Mouse (Mus musculus): ENCODE results near the gene Lbx1. TPM values are rescaled to one million over a fixed set of nuclear protein-coding genes. Genes with fewer than 3 reads are reported as not detected.

The Lbx1 gene
- polyA plus RNA-seq (2015; fragmentation: Nextera tagmentation; extraction: Ambion mirVana): not detected in 2 replicates

DNA sequence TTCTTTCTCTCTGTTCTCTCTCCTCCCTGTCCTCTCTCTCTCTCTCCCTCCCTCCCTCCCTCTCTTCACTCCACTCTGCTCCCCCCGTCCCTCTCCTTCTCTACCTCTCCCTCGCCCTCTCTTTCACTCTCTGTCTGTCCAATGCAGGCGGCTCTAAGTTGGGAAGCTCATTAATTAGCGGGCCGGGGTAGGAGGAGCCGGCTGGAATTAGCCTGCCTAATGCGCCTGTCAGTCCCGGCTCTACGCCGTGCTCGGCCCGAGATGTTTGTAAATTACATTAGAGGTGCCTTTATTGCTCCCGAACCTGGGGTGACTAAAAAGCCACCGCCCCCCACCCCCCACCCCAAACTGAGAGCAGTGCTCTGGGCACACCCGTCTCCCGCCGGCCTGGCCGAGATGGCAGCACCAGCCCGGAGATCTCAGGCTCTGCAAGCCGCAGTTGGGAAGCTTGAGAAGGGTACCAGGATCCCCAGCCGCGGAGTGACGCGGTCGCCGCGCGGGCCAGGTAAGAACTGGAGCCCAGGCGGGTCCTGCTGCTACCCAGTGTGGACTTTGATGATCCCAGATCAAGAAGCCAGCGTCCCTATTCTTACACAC lies at the start of gene Lbx1:
TSS of gene Lbx1 (minus strand) at position 47 of the 597 bp plus-strand sequence.
- ATAC-seq (ENCODE audit: low read depth): no peak
- Histone ChIP-seq H3K9ac (ENCODE audit: low read depth, low read length) (no peak within 1 kb of the TSS), H3K4me2 (ENCODE audit: low read depth, low read length) (peak within 1 kb of the TSS; percentile 27; the same call in 1 of the 2 replicates), H3K9me3 (replicated peaks; ENCODE audit: control insufficient read depth, low read length) (no peaks in the 10 kb centered on the region), H3K4me1 (ENCODE audit: control insufficient read depth, low read depth, low read length) (peaks cover 4% of the 10 kb centered on the region), H3K4me3 (ENCODE audit: low read depth, low read length) (peak within 1 kb of the TSS; percentile 17; the same call in 1 of the 2 replicates), H3K27me3 (ENCODE audit: control insufficient read depth, insufficient read depth, low read depth, low read length) (peaks cover 99% of the 10 kb centered on the region), H3K27ac (ENCODE audit: low read length) (no peak within 1 kb of the TSS), H3K36me3 (ENCODE audit: control insufficient read depth, insufficient read depth) (no peaks in the 10 kb centered on the region)
- WGBS (ENCODE audit: insufficient replicate concordance): under 1% methylated on average over 30 of the region's 30 CpGs

DNA sequence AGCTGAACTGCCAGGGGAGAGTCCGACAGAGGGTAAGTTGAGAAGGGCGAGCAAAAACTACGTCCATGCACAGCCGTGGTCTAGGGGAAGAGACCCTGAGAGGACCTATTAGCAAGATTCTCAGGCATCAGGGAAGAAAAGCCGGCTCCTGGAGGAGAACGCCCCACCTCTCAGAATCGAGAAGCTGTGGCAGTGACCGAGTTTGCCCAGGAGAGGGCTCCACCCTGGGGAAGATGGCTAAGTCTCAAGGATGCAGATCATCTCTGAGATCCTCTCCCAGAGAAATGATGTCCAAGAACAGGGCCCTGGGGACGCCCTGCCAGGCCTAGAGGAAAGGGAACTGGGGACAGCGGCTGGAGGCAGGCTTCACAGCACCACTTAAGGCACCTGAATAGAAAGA lies 47.7 kb upstream of the Lbx1 start:
- peaks cover 7% of the 10 kb centered on the region for H3K27me3 ChIP-seq (ENCODE audit: control insufficient read depth, insufficient read depth, low read depth, low read length)
- no peaks in the 10 kb centered on the region for H3K4me1 ChIP-seq (ENCODE audit: control insufficient read depth, low read depth, low read length)
- H3K27ac ChIP-seq (ENCODE audit: low read length): no peak overlapping the region
- WGBS (ENCODE audit: insufficient replicate concordance): 7% methylated on average over 10 of the region's 10 CpGs
- ATAC-seq (ENCODE audit: low read depth): no peak
- no peaks in the 10 kb centered on the region for H3K9me3 ChIP-seq (replicated peaks; ENCODE audit: control insufficient read depth, low read length)
- no peak overlapping the region for H3K4me3 ChIP-seq (ENCODE audit: low read depth, low read length)
- no peak overlapping the region for H3K4me2 ChIP-seq (ENCODE audit: low read depth, low read length)
- H3K9ac ChIP-seq (ENCODE audit: low read depth, low read length): no peak overlapping the region
- no peaks in the 10 kb centered on the region for H3K36me3 ChIP-seq (ENCODE audit: control insufficient read depth, insufficient read depth)

DNA sequence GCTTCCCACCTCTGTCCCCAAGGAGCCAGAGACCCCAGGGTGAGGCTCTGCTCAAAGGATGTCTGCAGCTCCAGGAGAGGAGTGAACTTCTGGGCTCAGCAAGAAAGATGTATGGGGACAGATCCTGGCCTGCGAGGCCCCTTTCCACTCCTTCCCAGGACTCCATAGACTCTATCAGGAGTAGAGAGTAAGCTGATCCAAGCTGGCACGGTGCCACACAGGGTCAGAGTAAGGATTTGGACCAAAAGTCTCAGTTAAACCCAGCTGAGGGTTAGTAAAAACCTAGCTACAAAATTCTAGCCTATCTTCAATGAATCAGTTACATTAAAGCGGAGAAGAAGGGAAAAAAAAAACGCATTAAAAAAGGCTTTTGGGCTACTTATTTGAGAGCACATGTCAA lies 40.6 kb upstream of the Lbx1 start:
- Histone ChIP-seq H3K36me3 (ENCODE audit: control insufficient read depth, insufficient read depth) (no peaks in the 10 kb centered on the region), H3K4me3 (ENCODE audit: low read depth, low read length) (no peak overlapping the region), H3K27me3 (ENCODE audit: control insufficient read depth, insufficient read depth, low read depth, low read length) (no peaks in the 10 kb centered on the region; the same call in 1 of the 2 replicates), H3K4me2 (ENCODE audit: low read depth, low read length) (no peak overlapping the region), H3K4me1 (ENCODE audit: control insufficient read depth, low read depth, low read length) (no peaks in the 10 kb centered on the region), H3K9me3 (replicated peaks; ENCODE audit: control insufficient read depth, low read length) (no peaks in the 10 kb centered on the region), H3K9ac (ENCODE audit: low read depth, low read length) (no peak overlapping the region), H3K27ac (ENCODE audit: low read length) (no peak overlapping the region)
- WGBS (ENCODE audit: insufficient replicate concordance): 56% methylated on average over 4 of the region's 4 CpGs
- no peak for ATAC-seq (ENCODE audit: low read depth)

DNA sequence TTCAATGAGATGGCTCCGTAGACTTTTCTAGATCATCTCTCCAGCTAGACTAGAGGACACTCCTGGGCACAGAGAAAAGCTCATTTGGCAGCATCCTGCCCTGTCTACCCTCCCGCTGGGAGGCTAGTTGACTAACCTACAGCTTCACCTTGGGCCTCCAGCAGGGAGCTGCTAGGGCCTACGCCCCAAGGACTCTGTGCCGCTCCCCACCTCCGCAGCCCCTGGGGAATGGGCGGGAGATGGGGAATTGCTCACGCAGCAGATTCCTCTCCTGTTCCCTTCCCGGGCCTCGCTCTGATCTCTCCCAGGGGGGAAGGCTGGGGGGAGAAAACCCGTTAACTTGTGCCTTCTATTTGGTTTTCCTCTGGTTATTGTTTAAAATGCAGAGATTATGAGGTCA lies 36.4 kb upstream of the Lbx1 start:
- Histone ChIP-seq H3K27ac (ENCODE audit: low read length) (no peak overlapping the region), H3K36me3 (ENCODE audit: control insufficient read depth, insufficient read depth) (no peaks in the 10 kb centered on the region), H3K9ac (ENCODE audit: low read depth, low read length) (no peak overlapping the region), H3K9me3 (replicated peaks; ENCODE audit: control insufficient read depth, low read length) (no peaks in the 10 kb centered on the region), H3K4me2 (ENCODE audit: low read depth, low read length) (no peak overlapping the region), H3K27me3 (ENCODE audit: control insufficient read depth, insufficient read depth, low read depth, low read length) (no peaks in the 10 kb centered on the region), H3K4me1 (ENCODE audit: control insufficient read depth, low read depth, low read length) (no peaks in the 10 kb centered on the region), H3K4me3 (ENCODE audit: low read depth, low read length) (no peak overlapping the region)
- no peak for ATAC-seq (ENCODE audit: low read depth)
- WGBS (ENCODE audit: insufficient replicate concordance): 54% methylated on average over 10 of the region's 10 CpGs

DNA sequence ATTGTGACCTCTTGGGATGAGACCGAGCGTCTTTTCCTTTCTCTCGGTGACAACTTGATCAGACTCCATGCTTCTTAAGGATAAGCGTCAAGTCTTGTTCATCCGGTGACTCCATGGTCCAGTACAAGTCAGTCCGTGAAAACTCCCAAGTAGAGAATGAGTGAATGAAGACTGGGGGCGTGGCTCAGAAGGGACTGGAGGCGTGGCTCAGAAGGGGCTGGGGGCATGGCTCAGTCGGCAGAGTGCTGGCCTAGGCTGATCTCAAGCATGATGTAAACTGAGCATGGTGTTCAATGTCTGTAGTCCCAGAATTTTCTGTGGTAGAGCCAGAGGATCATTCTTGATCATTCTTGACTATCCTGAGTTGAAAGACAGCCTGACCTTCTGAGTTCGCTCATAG lies 27.4 kb upstream of the Lbx1 start:
- no peaks in the 10 kb centered on the region for H3K9me3 ChIP-seq (replicated peaks; ENCODE audit: control insufficient read depth, low read length)
- H3K36me3 ChIP-seq (ENCODE audit: control insufficient read depth, insufficient read depth): no peaks in the 10 kb centered on the region
- no peak overlapping the region for H3K27ac ChIP-seq (ENCODE audit: low read length)
- no peaks in the 10 kb centered on the region for H3K27me3 ChIP-seq (ENCODE audit: control insufficient read depth, insufficient read depth, low read depth, low read length)
- no peak for ATAC-seq (ENCODE audit: low read depth)
- H3K4me2 ChIP-seq (ENCODE audit: low read depth, low read length): no peak overlapping the region
- no peaks in the 10 kb centered on the region for H3K4me1 ChIP-seq (ENCODE audit: control insufficient read depth, low read depth, low read length)
- WGBS (ENCODE audit: insufficient replicate concordance): 63% methylated on average over 10 of the region's 10 CpGs
- H3K9ac ChIP-seq (ENCODE audit: low read depth, low read length): no peak overlapping the region
- H3K4me3 ChIP-seq (ENCODE audit: low read depth, low read length): no peak overlapping the region

DNA sequence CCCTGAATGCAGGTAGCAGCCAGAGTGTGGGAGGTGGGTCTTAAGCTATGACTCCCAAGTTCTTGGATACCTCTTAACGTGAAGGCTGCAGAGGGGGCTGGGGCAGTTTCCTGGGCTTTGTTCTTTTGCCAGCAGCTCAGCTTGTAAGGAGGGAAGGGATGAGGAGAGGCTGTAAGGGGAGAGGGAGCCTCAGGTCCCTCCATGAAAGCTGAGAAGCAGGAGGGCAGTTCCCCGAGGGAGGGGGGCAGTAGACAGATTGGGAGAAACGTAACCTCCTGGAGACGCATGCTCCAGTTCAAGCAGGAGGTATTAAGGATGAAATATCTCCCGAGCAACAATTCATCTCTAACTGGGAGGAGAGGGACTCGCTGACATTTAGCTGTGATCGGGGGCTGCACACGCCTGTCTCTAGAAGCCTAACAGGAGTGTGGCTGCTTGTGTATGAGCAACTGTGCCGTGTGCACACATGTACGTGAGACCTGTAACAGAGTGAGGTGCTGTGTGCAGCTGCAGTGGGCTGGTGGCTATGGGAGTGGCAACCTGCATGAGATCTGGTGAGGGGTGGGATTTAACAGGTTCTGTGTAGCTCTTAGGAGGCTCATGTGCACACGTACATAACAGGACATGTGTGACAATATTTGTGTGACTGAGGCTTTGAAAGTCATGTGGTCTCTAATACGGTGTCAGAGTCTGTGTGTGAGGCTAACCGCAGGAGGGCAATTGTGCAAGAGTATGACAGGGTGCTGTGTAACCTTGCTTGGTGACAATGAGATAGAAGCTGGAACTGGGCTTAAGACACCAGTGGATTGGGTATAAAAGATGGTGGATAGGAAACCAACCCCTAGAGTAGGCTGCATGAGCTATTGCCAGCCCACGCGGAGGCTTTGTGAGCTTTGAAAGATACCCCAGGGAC lies 22.1 kb upstream of the Lbx1 start:
- Histone ChIP-seq H3K9ac (ENCODE audit: low read depth, low read length) (no peak overlapping the region), H3K4me2 (ENCODE audit: low read depth, low read length) (no peak overlapping the region), H3K4me3 (ENCODE audit: low read depth, low read length) (no peak overlapping the region), H3K4me1 (ENCODE audit: control insufficient read depth, low read depth, low read length) (no peaks in the 10 kb centered on the region), H3K27ac (ENCODE audit: low read length) (no peak overlapping the region), H3K36me3 (ENCODE audit: control insufficient read depth, insufficient read depth) (no peaks in the 10 kb centered on the region), H3K27me3 (ENCODE audit: control insufficient read depth, insufficient read depth, low read depth, low read length) (peaks cover 3% of the 10 kb centered on the region; the same call in 1 of the 2 replicates), H3K9me3 (replicated peaks; ENCODE audit: control insufficient read depth, low read length) (no peaks in the 10 kb centered on the region)
- WGBS (ENCODE audit: insufficient replicate concordance): 50% methylated on average over 15 of the region's 15 CpGs
- ATAC-seq (ENCODE audit: low read depth): no peak

DNA sequence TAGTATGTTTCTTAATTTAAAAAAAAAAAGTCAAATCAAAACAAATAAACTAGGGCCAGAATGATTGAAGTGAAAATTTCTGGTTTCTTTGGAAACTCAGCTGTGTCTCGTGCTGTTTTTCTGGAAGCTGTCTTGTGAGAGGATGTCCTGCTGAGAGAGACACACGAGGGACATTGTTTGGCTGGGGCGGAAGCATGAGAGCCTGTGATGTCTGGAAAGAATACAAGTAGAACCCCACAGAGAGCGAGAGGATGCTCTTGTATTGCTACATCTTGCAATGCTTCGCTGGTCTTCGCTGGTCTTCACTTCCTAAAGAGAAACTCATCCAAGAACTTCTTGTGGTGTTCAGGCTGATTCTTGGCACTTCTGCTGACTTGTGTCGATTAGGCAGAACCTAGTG lies 19.2 kb upstream of the Lbx1 start:
- Histone ChIP-seq H3K9ac (ENCODE audit: low read depth, low read length) (no peak overlapping the region), H3K27ac (ENCODE audit: low read length) (no peak overlapping the region), H3K27me3 (ENCODE audit: control insufficient read depth, insufficient read depth, low read depth, low read length) (peaks cover 8% of the 10 kb centered on the region), H3K4me2 (ENCODE audit: low read depth, low read length) (no peak overlapping the region), H3K4me1 (ENCODE audit: control insufficient read depth, low read depth, low read length) (no peaks in the 10 kb centered on the region), H3K9me3 (replicated peaks; ENCODE audit: control insufficient read depth, low read length) (no peaks in the 10 kb centered on the region), H3K4me3 (ENCODE audit: low read depth, low read length) (no peak overlapping the region), H3K36me3 (ENCODE audit: control insufficient read depth, insufficient read depth) (no peaks in the 10 kb centered on the region)
- no peak for ATAC-seq (ENCODE audit: low read depth)
- WGBS (ENCODE audit: insufficient replicate concordance): 65% methylated on average over 7 of the region's 7 CpGs

DNA sequence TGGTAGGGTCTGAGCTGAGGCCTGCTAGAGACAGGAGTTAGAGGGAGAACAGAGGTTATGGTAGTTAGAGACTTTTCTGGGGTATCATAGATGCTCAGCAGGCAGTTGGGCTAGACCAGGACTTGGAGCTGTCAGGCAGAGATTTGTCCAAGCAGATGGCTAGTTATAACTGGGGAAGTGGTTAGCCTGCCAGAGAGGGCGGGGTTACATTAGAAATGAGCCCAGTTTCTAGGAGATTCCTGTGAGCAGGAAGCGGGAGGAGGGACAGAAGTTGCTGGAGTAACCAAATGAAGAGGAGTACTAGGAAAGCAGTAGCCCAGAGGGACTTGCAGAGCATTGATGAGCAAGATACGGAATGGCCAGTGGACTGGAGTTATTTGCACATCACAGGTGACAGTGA lies 16.8 kb upstream of the Lbx1 start:
- Histone ChIP-seq H3K27ac (ENCODE audit: low read length) (no peak overlapping the region), H3K27me3 (ENCODE audit: control insufficient read depth, insufficient read depth, low read depth, low read length) (peaks cover 5% of the 10 kb centered on the region; the same call in 1 of the 2 replicates), H3K36me3 (ENCODE audit: control insufficient read depth, insufficient read depth) (no peaks in the 10 kb centered on the region), H3K9me3 (replicated peaks; ENCODE audit: control insufficient read depth, low read length) (no peaks in the 10 kb centered on the region), H3K4me3 (ENCODE audit: low read depth, low read length) (no peak overlapping the region), H3K4me1 (ENCODE audit: control insufficient read depth, low read depth, low read length) (no peaks in the 10 kb centered on the region), H3K9ac (ENCODE audit: low read depth, low read length) (no peak overlapping the region), H3K4me2 (ENCODE audit: low read depth, low read length) (no peak overlapping the region)
- ATAC-seq (ENCODE audit: low read depth): no peak
- WGBS (ENCODE audit: insufficient replicate concordance): 39% methylated on average over 3 of the region's 3 CpGs

DNA sequence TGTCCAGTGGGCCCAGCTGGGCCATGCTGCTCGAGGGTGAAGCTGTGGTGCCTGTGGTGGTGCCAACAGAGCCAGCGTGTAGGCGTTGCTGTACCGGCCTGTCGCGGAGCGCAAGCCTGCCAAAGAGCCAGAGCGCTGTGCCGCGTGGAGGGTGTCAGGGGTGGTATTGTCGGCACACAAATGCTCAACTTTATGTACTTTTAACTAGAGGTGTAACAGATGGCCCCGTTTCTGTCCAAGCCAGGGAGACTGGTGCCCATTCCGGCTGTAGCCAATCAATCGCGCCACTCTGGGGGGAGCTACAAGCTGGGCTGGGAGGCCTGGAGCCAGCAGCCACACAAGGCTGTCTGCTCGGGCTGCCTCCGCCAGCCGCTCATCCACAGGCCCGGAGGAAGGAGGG lies 13.1 kb upstream of the Lbx1 start:
- H3K9me3 ChIP-seq (replicated peaks; ENCODE audit: control insufficient read depth, low read length): no peaks in the 10 kb centered on the region
- no peak overlapping the region for H3K4me2 ChIP-seq (ENCODE audit: low read depth, low read length)
- H3K9ac ChIP-seq (ENCODE audit: low read depth, low read length): no peak overlapping the region
- no peaks in the 10 kb centered on the region for H3K36me3 ChIP-seq (ENCODE audit: control insufficient read depth, insufficient read depth)
- WGBS (ENCODE audit: insufficient replicate concordance): 76% methylated on average over 19 of the region's 19 CpGs
- H3K4me1 ChIP-seq (ENCODE audit: control insufficient read depth, low read depth, low read length): no peaks in the 10 kb centered on the region
- no peak for ATAC-seq (ENCODE audit: low read depth)
- H3K4me3 ChIP-seq (ENCODE audit: low read depth, low read length): no peak overlapping the region
- peaks cover 27% of the 10 kb centered on the region for H3K27me3 ChIP-seq (ENCODE audit: control insufficient read depth, insufficient read depth, low read depth, low read length)
- no peak overlapping the region for H3K27ac ChIP-seq (ENCODE audit: low read length)

Measured in liver, embryonic 16.5 days (tissue).